ENCODE assay signal across 8 mouse cellular contexts in the genomic region with DNA sequence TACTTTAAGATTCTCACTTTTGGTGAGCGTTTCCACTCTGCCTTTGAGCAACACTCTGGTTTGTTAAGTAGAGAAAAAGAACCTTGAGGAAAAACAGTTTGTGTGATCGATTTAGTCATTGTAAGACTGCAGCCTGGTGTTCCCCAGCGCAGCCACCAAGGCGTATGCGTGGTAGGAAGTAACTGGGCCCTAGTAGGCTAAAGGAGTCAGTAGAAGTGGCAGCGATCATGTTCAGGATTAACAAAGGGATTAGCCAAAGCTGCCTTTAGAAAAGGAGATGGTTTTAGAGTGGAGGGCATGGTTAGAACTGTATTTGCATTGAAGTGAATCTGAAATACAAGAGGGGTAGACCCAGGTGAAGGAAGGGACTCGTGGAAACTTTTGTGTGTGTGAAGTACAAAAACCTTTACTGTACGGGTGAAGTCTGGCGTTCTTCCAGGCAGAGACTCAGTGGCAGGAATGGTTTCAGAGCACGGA. TPM values are rescaled to one million over a fixed set of nuclear protein-coding genes. Genes with fewer than 3 reads are reported as not detected.
DNase-seq lines count a peak whose midpoint lies in the region; ATAC-seq lines count a peak whose summit lies in the region.

No protein-coding gene starts in this region.

- 0 out of 2 replicates have a peak, but pooled peaks have one; percentile 20 for ATAC-seq in common myeloid progenitor, adult 5-6 weeks (replicated peaks; ENCODE audit: low read depth, poor library complexity, severe bottlenecking)
- ATAC-seq in hindbrain, embryonic 15.5 days (ENCODE audit: low FRiP score, low read depth), result no peak
- ATAC-seq in midbrain, embryonic 12.5 days (ENCODE audit: low FRiP score, low read depth), result no peak

- intact Hi-C loops in gastrocnemius, postnatal 14 days (cut with DNase I; ENCODE audit: low total_unique reads), result no loop called here

- H3K9ac ChIP-seq in hindbrain, embryonic 15.5 days, result peak overlapping the region; percentile 79
- peak overlapping the region; percentile 93 for H3K9ac ChIP-seq in midbrain, embryonic 12.5 days (replicated peaks)

- DNase-seq in cerebellum, postnatal 10 days, result peak; percentile 49
- DNase-seq in cerebellum, adult 11-12 months, result no peak
- DNase-seq in 3T3-L1 (ENCODE audit: low read depth, low spot score), result peak; percentile 57
- DNase-seq in ovary, postnatal 14 days (ENCODE audit: low spot score), result no peak
- DNase-seq in gastrocnemius, postnatal 14 days, result no peak

- H3K27ac ChIP-seq in hindbrain, embryonic 15.5 days (replicated peaks), result peak overlapping the region; percentile 94
- H3K27ac ChIP-seq in midbrain, embryonic 12.5 days (replicated peaks), result peak overlapping the region; percentile 96

- no peaks in the 10 kb centered on the region for H3K9me3 ChIP-seq in hindbrain, embryonic 15.5 days
- H3K9me3 ChIP-seq in midbrain, embryonic 12.5 days, result no peaks in the 10 kb centered on the region

- no peaks in the 10 kb centered on the region for H3K36me3 ChIP-seq in hindbrain, embryonic 15.5 days
- no peaks in the 10 kb centered on the region for H3K36me3 ChIP-seq in midbrain, embryonic 12.5 days

- WGBS in hindbrain, embryonic 15.5 days, result 2% methylated on average over 10 of the region's 10 CpGs
- 2% methylated on average over 10 of the region's 10 CpGs for WGBS in midbrain, embryonic 12.5 days

- no peaks in the 10 kb centered on the region; the same call in 1 of the 2 replicates for H3K27me3 ChIP-seq in hindbrain, embryonic 15.5 days
- H3K27me3 ChIP-seq in midbrain, embryonic 12.5 days, result peaks cover 13% of the 10 kb centered on the region

- peak overlapping the region; percentile 78 for H3K4me3 ChIP-seq in hindbrain, embryonic 15.5 days
- peak overlapping the region; percentile 94 for H3K4me3 ChIP-seq in midbrain, embryonic 12.5 days

- peak overlapping the region; percentile 96 for H3K4me2 ChIP-seq in hindbrain, embryonic 15.5 days
- H3K4me2 ChIP-seq in midbrain, embryonic 12.5 days (replicated peaks), result peak overlapping the region; percentile 74

- peaks cover 44% of the 10 kb centered on the region for H3K4me1 ChIP-seq in hindbrain, embryonic 15.5 days (replicated peaks)
- H3K4me1 ChIP-seq in midbrain, embryonic 12.5 days, result peaks cover 41% of the 10 kb centered on the region

RNA-seq across cellular contexts. Expression of a gene that starts 1.4 kb away (rescaled TPM):
- 48.8 and 55.9 TPM in 2 replicates for total RNA-seq in common myeloid progenitor, adult 5-6 weeks (2017)
- polyA plus RNA-seq in hindbrain, embryonic 15.5 days (2015; fragmentation: Nextera tagmentation; extraction: Ambion mirVana), result 9.2 and 10.7 TPM in 2 replicates
- 13.2 and 13.3 TPM in 2 replicates for polyA plus RNA-seq in midbrain, embryonic 12.5 days (2016; fragmentation: Nextera tagmentation; extraction: Ambion mirVana)
- 1 to 10 TPM; 6.9 to 7.6 TPM for total RNA-seq in gastrocnemius, postnatal 14 days (2021)

RNA-seq across cellular contexts. Expression of a gene that starts 31.2 kb away (rescaled TPM):
- 75.8 and 88.7 TPM in 2 replicates for total RNA-seq in common myeloid progenitor, adult 5-6 weeks (2017)
- polyA plus RNA-seq in hindbrain, embryonic 15.5 days (2015; fragmentation: Nextera tagmentation; extraction: Ambion mirVana), result 86.5 and 90.7 TPM in 2 replicates
- polyA plus RNA-seq in midbrain, embryonic 12.5 days (2016; fragmentation: Nextera tagmentation; extraction: Ambion mirVana), result 75.6 and 76.8 TPM in 2 replicates
- total RNA-seq in gastrocnemius, postnatal 14 days (2021), result 10 to 100 TPM; 23.9 to 24.3 TPM

RNA-seq across cellular contexts. Expression of a gene that starts 51.9 kb away (rescaled TPM):
- 149 and 163 TPM in 2 replicates for total RNA-seq in common myeloid progenitor, adult 5-6 weeks (2017)
- 118 and 127 TPM in 2 replicates for polyA plus RNA-seq in hindbrain, embryonic 15.5 days (2015; fragmentation: Nextera tagmentation; extraction: Ambion mirVana)
- 193 and 201 TPM in 2 replicates for polyA plus RNA-seq in midbrain, embryonic 12.5 days (2016; fragmentation: Nextera tagmentation; extraction: Ambion mirVana)
- 10 to 100 TPM; 17.3 to 17.9 TPM for total RNA-seq in gastrocnemius, postnatal 14 days (2021)

Comparison
In these comparisons a context has a peak if more than half of its experiments do, and no peak if none do; other contexts are left out.
1. DNase-seq: peak in cerebellum, postnatal 10 days (2 of 2) and 3T3-L1 (single experiment); none in cerebellum, adult 11-12 months (single experiment), ovary, postnatal 14 days (single experiment) and gastrocnemius, postnatal 14 days (single experiment).